Mouse (Mus musculus): ENCODE measurements at regions not wholly inside any gene's neighbourhood (a gene's known extent, or its start where the extent isn't known, plus 50 kb on each side); places are given as distances from the start of the nearest gene placed in this dataset.
A peak's percentile ranks its signal among the peaks of the same experiment; 100 is the strongest.

GRCm38 (mm10) chr19:55985518-55985917, 243.9 kb downstream of the Tcf7l2 start:
- no peak for DNase-seq (ENCODE audit: low read depth, low spot score)

- DNase-seq (ENCODE audit: low read depth, low spot score), result peak; percentile 18
Observed at GRCm38 (mm10) chr19:55991791-55992726, 250.4 kb downstream of the Tcf7l2 start.

- DNase-seq (ENCODE audit: low read depth, low spot score), result no peak
Observed at GRCm38 (mm10) chr19:55992727-55993066, 251.1 kb downstream of the Tcf7l2 start.

GRCm38 (mm10) chr19:55995721-55996120, 254.1 kb downstream of the Tcf7l2 start:
- no peak for DNase-seq (ENCODE audit: low read depth, low spot score)

- peak; percentile 49 for DNase-seq (ENCODE audit: low read depth, low spot score)
Observed at GRCm38 (mm10) chr19:55998454-55999180, 257.0 kb downstream of the Tcf7l2 start.

GRCm38 (mm10) chr19:55999409-55999808, 257.8 kb downstream of the Tcf7l2 start:
- no peak for DNase-seq (ENCODE audit: low read depth, low spot score)

- DNase-seq (ENCODE audit: low read depth, low spot score), result no peak
Observed at GRCm38 (mm10) chr19:56001428-56001827, 259.8 kb downstream of the Tcf7l2 start.

- DNase-seq (ENCODE audit: low read depth, low spot score), result no peak
Observed at GRCm38 (mm10) chr19:56005886-56006285, 264.3 kb downstream of the Tcf7l2 start.

GRCm38 (mm10) chr19:56007433-56007832, 265.8 kb downstream of the Tcf7l2 start:
- peak; percentile 34 for DNase-seq (ENCODE audit: low read depth, low spot score)

GRCm38 (mm10) chr19:56010766-56011165, 269.1 kb downstream of the Tcf7l2 start:
- DNase-seq (ENCODE audit: low read depth, low spot score), result no peak

GRCm38 (mm10) chr19:56011292-56011691, 269.7 kb downstream of the Tcf7l2 start:
- no peak for DNase-seq (ENCODE audit: low read depth, low spot score)

- no peak for DNase-seq (ENCODE audit: low read depth, low spot score)
Observed at GRCm38 (mm10) chr19:56016548-56017346, 270.2 kb upstream of the Habp2 start.

GRCm38 (mm10) chr19:56017524-56017923, 269.4 kb upstream of the Habp2 start:
- DNase-seq (ENCODE audit: low read depth, low spot score), result no peak

GRCm38 (mm10) chr19:56019143-56019542, 267.8 kb upstream of the Habp2 start:
- DNase-seq (ENCODE audit: low read depth, low spot score), result no peak

GRCm38 (mm10) chr19:56022348-56022747, 264.6 kb upstream of the Habp2 start:
- no peak for DNase-seq (ENCODE audit: low read depth, low spot score)

GRCm38 (mm10) chr19:56024599-56024998, 262.3 kb upstream of the Habp2 start:
- DNase-seq (ENCODE audit: low read depth, low spot score), result peak; percentile 30

- no peak for DNase-seq (ENCODE audit: low read depth, low spot score)
Observed at GRCm38 (mm10) chr19:56029428-56030281, 257.3 kb upstream of the Habp2 start.

- no peak for DNase-seq (ENCODE audit: low read depth, low spot score)
Observed at GRCm38 (mm10) chr19:56030401-56030925, 256.5 kb upstream of the Habp2 start.

- no peak for DNase-seq (ENCODE audit: low read depth, low spot score)
Observed at GRCm38 (mm10) chr19:56034552-56034951, 252.4 kb upstream of the Habp2 start.

GRCm38 (mm10) chr19:56037584-56037983, 249.4 kb upstream of the Habp2 start:
- DNase-seq (ENCODE audit: low read depth, low spot score), result no peak
